Mouse (Mus musculus) olfactory bulb, adult 2 months (tissue): Measurements from ENCODE around the gene Hykk.

Experiments used
- CTCF ChIP-seq: fragments of 200-500 bp; IDR thresholded peaks from 2 replicates; pipeline ENCODE4 v1.5.1; 2012; ENCODE audit warnings: low read depth, mild to moderate bottlenecking, low read length, moderate library complexity; ENCODE audit not compliant: insufficient read depth
- POLR2A ChIP-seq: fragments of 200-500 bp; IDR thresholded peaks from 2 replicates; pipeline ENCODE4 v1.6.1; 2012; ENCODE audit warnings: mild to moderate bottlenecking, low read depth, low read length, moderate library complexity; ENCODE audit not compliant: insufficient read depth

DNA sequence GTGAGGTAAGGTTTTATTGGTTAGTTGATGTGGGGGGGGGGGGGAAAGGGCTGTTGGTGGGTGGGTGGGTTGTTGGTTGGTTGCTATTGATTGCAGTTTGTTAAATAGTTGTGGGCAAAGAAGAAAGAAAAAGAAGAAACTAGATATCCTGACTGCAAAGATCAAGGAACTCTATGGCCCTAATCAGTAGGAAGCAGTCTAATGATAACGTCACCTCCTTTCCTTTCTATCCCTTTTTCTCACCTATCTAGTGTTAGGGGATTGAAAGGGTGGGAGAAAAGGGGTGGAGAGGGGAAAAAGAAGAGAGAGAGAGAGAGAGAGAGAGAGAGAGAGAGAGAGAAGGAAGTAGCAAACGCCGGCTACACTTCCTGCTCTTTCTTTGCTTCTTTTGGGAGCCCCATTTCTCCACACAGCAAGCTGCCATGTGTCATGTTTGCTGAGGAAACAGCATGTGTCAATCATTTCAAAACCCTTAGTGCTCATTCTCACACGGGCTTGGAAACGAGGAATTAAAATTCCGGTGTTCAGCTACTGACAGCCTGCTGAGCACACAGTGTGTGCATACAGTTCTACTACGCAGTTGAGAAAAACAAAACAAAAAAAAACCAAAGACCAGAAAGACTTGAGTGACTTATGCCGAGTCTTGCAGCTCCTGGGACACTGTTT, 53.0 kb downstream of the Hykk start:
- no peak for TF ChIP-seq CTCF
- no peak for TF ChIP-seq POLR2A
